Mouse (Mus musculus) E14TG2a.4 (cell line): ENCODE measurements around the gene Sept9.

Experiments used
- CTCF ChIP-seq: conservative IDR thresholded peaks from 2 replicates; pipeline ENCODE4 v1.5.1; 2014; ENCODE audit warnings: low read length
- NANOG ChIP-seq: IDR thresholded peaks from 2 replicates; pipeline ENCODE4 v1.6.1; 2014; ENCODE audit warnings: borderline replicate concordance, low read length, mixed read lengths
- POU5F1 ChIP-seq: IDR thresholded peaks from 2 replicates; pipeline ENCODE4 v1.6.1; 2014; ENCODE audit warnings: low read length, borderline replicate concordance

DNA sequence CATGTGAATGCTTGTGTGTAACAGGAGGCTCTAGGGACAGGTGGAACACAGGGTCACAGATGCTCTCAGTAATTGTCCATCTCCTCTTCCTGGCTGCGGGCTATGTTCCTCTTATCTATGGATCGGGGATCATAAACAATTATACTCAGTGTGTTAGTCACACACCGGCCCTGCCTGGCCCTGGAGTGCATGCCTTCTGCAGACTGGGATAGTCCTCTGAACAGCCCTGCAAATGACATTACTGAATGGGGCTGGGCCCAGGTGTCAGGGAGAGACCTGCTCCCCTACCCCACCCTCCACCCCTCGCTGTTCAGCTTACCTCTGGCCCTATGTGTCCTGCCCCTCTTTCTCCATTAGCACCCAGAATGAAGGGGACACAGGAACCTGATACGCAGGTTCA, 22.6 kb upstream of the Sept9 start:
- TF ChIP-seq CTCF (no peak), POU5F1 (no peak), NANOG (no peak)
